18 mouse cellular contexts compared by ENCODE assay signal in the genomic region with DNA sequence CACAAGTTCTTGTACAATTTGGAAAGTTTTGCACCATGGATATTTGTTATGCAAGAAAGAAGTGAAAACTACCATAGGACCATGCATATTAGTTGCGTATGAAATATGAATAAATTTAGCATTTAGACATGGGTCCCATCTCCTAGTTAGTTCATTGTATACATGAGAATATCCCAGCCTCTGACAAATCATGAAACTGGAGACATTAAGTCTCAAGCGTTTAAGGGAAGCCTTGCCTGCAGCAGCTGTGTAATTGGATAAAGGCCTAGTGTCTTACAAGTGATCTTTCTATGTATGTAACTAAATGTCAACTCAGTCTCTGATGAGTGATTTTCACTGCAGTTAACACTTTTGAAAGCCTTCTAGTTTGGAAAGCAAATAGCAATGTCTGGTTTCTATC.
"Had no signal": no experiment of that assay in that cellular context is flagged by ENCODE, and none has a peak within 500 bp of the region (broad histone marks: within the 10 kb centered on the region; RNA-seq: fewer than 3 reads in every experiment).

No protein-coding gene starts in this region.

- ATAC-seq: lung, postnatal 0 days; midbrain, embryonic 15.5 days had no signal

- H3K9me3 ChIP-seq: kidney, embryonic 15.5 days; liver, embryonic 13.5 days; midbrain, embryonic 12.5 days; midbrain, embryonic 15.5 days; neural tube, embryonic 12.5 days; neural tube, embryonic 15.5 days had no signal

- H3K9ac ChIP-seq: kidney, embryonic 15.5 days; liver, embryonic 13.5 days; midbrain, embryonic 12.5 days; midbrain, embryonic 15.5 days; neural tube, embryonic 12.5 days; neural tube, embryonic 15.5 days had no signal

- H3K27me3 ChIP-seq: kidney, embryonic 15.5 days; liver, embryonic 13.5 days; midbrain, embryonic 12.5 days; midbrain, embryonic 15.5 days; neural tube, embryonic 12.5 days; neural tube, embryonic 15.5 days had no signal

- H3K27ac ChIP-seq: kidney, embryonic 15.5 days; left cerebral cortex, adult 2 months; liver, embryonic 13.5 days; midbrain, embryonic 12.5 days; midbrain, embryonic 15.5 days; neural tube, embryonic 12.5 days; neural tube, embryonic 15.5 days had no signal

- H3K4me1 ChIP-seq: kidney, embryonic 15.5 days; liver, embryonic 13.5 days; midbrain, embryonic 15.5 days; neural tube, embryonic 12.5 days; neural tube, embryonic 15.5 days had no signal

- H3K4me2 ChIP-seq: kidney, embryonic 15.5 days; liver, embryonic 13.5 days; midbrain, embryonic 12.5 days; midbrain, embryonic 15.5 days; neural tube, embryonic 12.5 days; neural tube, embryonic 15.5 days had no signal

- H3K36me3 ChIP-seq: kidney, embryonic 15.5 days; liver, embryonic 13.5 days; midbrain, embryonic 12.5 days; midbrain, embryonic 15.5 days; neural tube, embryonic 12.5 days; neural tube, embryonic 15.5 days had no signal

- DNase-seq: kidney, adult 11 months; kidney, adult 8-10 months; kidney, postnatal 10 days; kidney, postnatal 36 days; layer of hippocampus, postnatal 36 days; liver, embryonic 13.5 days; lung, postnatal 4 days; right cerebral cortex, adult 18-20 months; right cerebral cortex, postnatal 14 days; right cerebral cortex, postnatal 4 days; thymus, postnatal 25 days had no signal

- H3K4me3 ChIP-seq: kidney, embryonic 15.5 days; left cerebral cortex, adult 2 months; liver, embryonic 13.5 days; midbrain, embryonic 12.5 days; midbrain, embryonic 15.5 days; neural tube, embryonic 12.5 days; neural tube, embryonic 15.5 days had no signal
